Mouse (Mus musculus): ENCODE data around the gene Slk.

GRCm38 (mm10) chr19:47650366-47651159, 71.1 kb downstream of the Slk start:
- TF ChIP-seq CTCF (conservative IDR thresholded peaks at IDR 0.05; ENCODE audit: low read length), result no peak
- no peak for TF ChIP-seq POU5F1 (IDR thresholded peaks at IDR 0.05; ENCODE audit: borderline replicate concordance, low read length)

All from E14TG2a.4 (cell line).